Mouse (Mus musculus): ENCODE measurements at regions not wholly inside any gene's neighbourhood (a gene's known extent, or its start where the extent isn't known, plus 50 kb on each side); places are given as distances from the start of the nearest gene placed in this dataset.

GRCm38 (mm10) chr2:161331850-161332365 lies 223.0 kb upstream of the Chd6 start:
- no peak for TF ChIP-seq CTCF (IDR thresholded peaks at IDR 0.05; ENCODE audit: low read depth)
- no peak for TF ChIP-seq EP300 (IDR thresholded peaks at IDR 0.05; ENCODE audit: low read depth)

Data from heart, postnatal 0 days (tissue).